11 mouse cellular contexts compared by ENCODE assay signal in the genomic region with DNA sequence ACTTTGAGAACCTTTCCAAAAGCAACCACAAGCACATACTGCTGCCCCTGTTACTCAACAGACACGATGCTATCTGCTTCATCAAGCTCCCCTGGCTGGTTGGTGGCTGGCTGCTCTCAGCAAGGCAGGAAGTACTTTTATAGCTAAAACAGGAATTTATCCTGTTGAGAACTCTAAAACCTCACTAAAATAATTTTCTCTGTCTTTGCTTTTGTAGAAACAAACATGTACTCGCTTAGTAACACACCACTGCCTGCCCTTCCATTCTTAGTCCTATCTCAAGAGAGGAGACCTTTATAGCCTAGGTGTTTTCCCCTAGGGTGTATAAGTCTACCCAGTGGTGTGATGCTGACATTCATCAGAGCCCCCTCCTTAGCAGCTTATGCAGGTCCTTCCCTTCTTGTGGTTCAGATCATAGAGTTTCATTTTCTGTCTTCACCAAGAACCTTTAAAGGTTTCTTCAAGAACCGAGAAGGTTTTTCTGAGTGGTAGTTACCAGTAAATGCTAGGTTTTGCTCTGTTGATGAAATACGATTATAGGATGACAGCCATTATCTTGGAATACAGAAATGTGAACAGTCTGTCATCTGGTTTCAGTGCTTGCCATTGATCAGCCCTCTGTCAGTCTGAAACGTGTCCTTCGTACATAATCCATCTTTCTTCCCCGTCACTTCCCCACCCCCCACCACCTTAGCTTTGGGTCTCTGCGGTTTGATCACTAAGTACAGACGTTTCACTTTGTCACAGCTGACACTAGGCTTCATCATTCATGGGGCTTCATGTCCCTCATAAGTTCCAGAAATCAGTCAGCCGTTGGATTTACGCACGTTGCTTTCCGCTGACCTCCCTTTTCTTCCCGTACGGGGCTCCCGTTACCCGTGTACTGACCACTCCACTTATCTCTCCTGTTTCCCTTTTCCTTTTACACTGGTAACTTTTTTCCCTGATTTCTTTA. TPM values are rescaled to one million over a fixed set of nuclear protein-coding genes. Genes with fewer than 3 reads are reported as not detected.
DNase-seq lines count a peak whose midpoint lies in the region; ATAC-seq and TF ChIP-seq lines count a peak whose summit lies in the region.
"Had no signal": no experiment of that assay in that cellular context is flagged by ENCODE, and none has a peak within 500 bp of the region (broad histone marks: within the 10 kb centered on the region; RNA-seq: fewer than 3 reads in every experiment).

No protein-coding gene starts in this region.

- H3K9ac ChIP-seq in heart, embryonic 11.5 days (ENCODE audit: low read depth, low read length), result no peak overlapping the region

- no peak for ATAC-seq in heart, embryonic 11.5 days (replicated peaks; ENCODE audit: insufficient number of reproducible peaks, low FRiP score, low TSS enrichment)
- peak; percentile 52 for ATAC-seq in megakaryocyte progenitor cell, adult 5-6 weeks (replicated peaks; ENCODE audit: poor library complexity)
- ATAC-seq: forebrain, embryonic 16.5 days had no signal

- H3K4me2 ChIP-seq in heart, embryonic 11.5 days, result peak overlapping the region; percentile 43

- 43% methylated on average over 17 of the region's 17 CpGs for WGBS in heart, embryonic 11.5 days (ENCODE audit: insufficient replicate concordance)

- H3K9me3 ChIP-seq in heart, embryonic 11.5 days (replicated peaks; ENCODE audit: control insufficient read depth, low read length), result no peaks in the 10 kb centered on the region

- H3K27ac ChIP-seq in heart, embryonic 11.5 days (ENCODE audit: low read depth, low read length), result no peak overlapping the region
- H3K27ac ChIP-seq in left cerebral cortex, adult 2 months, result no peak overlapping the region

- no peaks in the 10 kb centered on the region for H3K36me3 ChIP-seq in heart, embryonic 11.5 days (ENCODE audit: control insufficient read depth, insufficient read depth, low read length)

- H3K27me3 ChIP-seq in heart, embryonic 11.5 days (ENCODE audit: control insufficient read depth, insufficient read depth, low read length), result no peaks in the 10 kb centered on the region

- DNase-seq in heart, postnatal 36 days, result no peak
- DNase-seq in spleen, postnatal 36 days (ENCODE audit: low spot score in 2 of 2), result peak; percentile 51 to 55
- DNase-seq in spleen, postnatal 14 days (ENCODE audit: low spot score in 2 of 2), result no peak
- no peak for DNase-seq in layer of hippocampus, adult 8-10 months (ENCODE audit: low spot score in 2 of 2)
- no peak for DNase-seq in left cerebral cortex, adult 2 months (ENCODE audit: extremely low spot score in 1 of 2, low spot score in 2 of 2)
- DNase-seq in urinary bladder, postnatal 14 days (ENCODE audit: low spot score), result no peak
- DNase-seq: layer of hippocampus, adult 9-11 months had no signal

- intact Hi-C loops in heart, postnatal 36 days (cut with DNase I), result no loop called here
- intact Hi-C loops in left cerebral cortex, adult 2 months (cut with DNase I), result no loop called here

- no peak overlapping the region for H3K4me3 ChIP-seq in heart, embryonic 11.5 days (ENCODE audit: low read depth, low read length)
- H3K4me3 ChIP-seq in left cerebral cortex, adult 2 months, result no peak overlapping the region

- no peaks in the 10 kb centered on the region for H3K4me1 ChIP-seq in heart, embryonic 11.5 days (ENCODE audit: control insufficient read depth, insufficient read depth, low read length)

- TF ChIP-seq CTCF in left cerebral cortex, adult 2 months (IDR thresholded peaks at IDR 0.05), result no peak

RNA-seq across cellular contexts. Expression of a gene that starts 1.6 kb away (rescaled TPM):
- 0.42 and 0.48 TPM in 2 replicates for polyA plus RNA-seq in heart, embryonic 11.5 days (2014; fragmentation: Nextera tagmentation; extraction: Ambion mirVana)
- 1 to 10 TPM in 1 of 2 experiments, under 1 TPM in 1; 0.75 to 1.2 TPM for total RNA-seq in heart, postnatal 36 days (2021)
- total RNA-seq in megakaryocyte progenitor cell, adult 5-6 weeks (2015), result 35.7 and 36.4 TPM in 2 replicates
- total RNA-seq in megakaryocyte progenitor cell, adult 5-6 weeks (2017), result 42.2 and 42.5 TPM in 2 replicates
- 1 to 10 TPM in 2 of 4 experiments, not detected in 2; 2.7 TPM for total RNA-seq in layer of hippocampus, adult 8-10 months (2022)
- under 1 TPM in 1 of 2 experiments, not detected in 1; 0.23 TPM for total RNA-seq in left cerebral cortex, adult 2 months (2021)
- polyA plus RNA-seq: forebrain, embryonic 16.5 days; neural tube, embryonic 14.5 days had no signal

RNA-seq across cellular contexts. Expression of a gene that starts 10.8 kb away (rescaled TPM):
- 6.8 and 9.5 TPM in 2 replicates for polyA plus RNA-seq in heart, embryonic 11.5 days (2014; fragmentation: Nextera tagmentation; extraction: Ambion mirVana)
- 1 to 10 TPM; 7.3 to 8.5 TPM for total RNA-seq in heart, postnatal 36 days (2021)
- 16.6 and 20.1 TPM in 2 replicates for total RNA-seq in megakaryocyte progenitor cell, adult 5-6 weeks (2015)
- 6.0 and 9.9 TPM in 2 replicates for total RNA-seq in megakaryocyte progenitor cell, adult 5-6 weeks (2017)
- total RNA-seq in layer of hippocampus, adult 8-10 months (2022), result 10 to 100 TPM; 26.2 to 33.3 (median 28.6) TPM
- 10 to 100 TPM; 24.5 to 25.9 TPM for total RNA-seq in left cerebral cortex, adult 2 months (2021)

Comparison
In these comparisons a context has a peak if more than half of its experiments do, and no peak if none do; other contexts are left out.
1. DNase-seq: peak in spleen, postnatal 36 days (2 of 2); none in heart, postnatal 36 days (0 of 2), spleen, postnatal 14 days (0 of 2), layer of hippocampus, adult 8-10 months (0 of 2), left cerebral cortex, adult 2 months (0 of 2) and urinary bladder, postnatal 14 days (single experiment).
2. RNA of a gene that starts 1.6 kb away (total RNA-seq): 35.7 to 42.5 TPM in megakaryocyte progenitor cell, adult 5-6 weeks; 2.7 TPM in layer of hippocampus, adult 8-10 months, 0.75 to 1.2 TPM in heart, postnatal 36 days and 0.23 TPM in left cerebral cortex, adult 2 months; every median in the first group is over 4 times any median in the second.